Mouse (Mus musculus) CD4-positive helper T cell, adult 2 months (primary cell): ENCODE data around the gene Ppl.

Experiments
- DNase-seq: peaks from one replicate; pipeline ENCODE4 v3.0.0-alpha.2; 2012; ENCODE audit warnings: low read depth, missing footprints, low spot score

Gene Ppl

DNA sequence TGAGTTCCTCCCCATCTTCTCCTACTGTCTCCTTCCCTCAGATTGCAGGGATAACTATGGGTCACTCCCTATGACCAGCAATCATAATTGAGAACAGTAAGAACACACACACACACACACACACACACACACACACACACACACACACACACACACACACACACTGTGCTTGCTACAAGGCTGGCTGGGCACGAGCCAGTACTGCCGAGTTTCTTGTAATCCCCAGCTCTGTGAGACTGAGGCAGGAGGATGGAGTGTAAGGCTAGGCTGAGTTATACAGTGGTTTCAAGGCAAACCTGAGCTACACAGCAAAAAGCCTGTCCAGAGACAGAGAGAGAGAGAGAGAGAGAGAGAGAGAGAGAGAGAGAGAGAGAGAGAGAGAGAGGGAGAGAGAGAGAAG is 2.0 kb downstream of the Ppl start:
- DNase-seq, result no peak

DNA sequence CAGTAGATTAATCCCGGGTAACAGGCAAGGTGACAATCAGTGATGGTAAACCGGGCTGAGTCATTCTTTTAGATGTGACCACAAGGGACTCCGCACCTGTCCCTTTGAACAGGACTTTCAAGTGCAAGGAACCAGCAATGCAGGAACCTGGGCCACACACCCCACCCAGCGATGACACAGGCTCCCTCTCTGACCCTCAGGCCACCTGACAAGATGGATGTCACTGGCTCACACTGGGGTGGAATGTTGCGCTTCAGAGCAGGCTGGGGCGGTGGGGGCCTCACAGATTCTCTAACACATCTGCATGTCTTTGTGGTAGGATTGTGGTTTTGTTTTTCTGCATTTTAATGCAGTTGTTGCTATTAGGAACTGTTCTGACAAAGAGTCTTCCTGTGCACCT is 8.7 kb downstream of the Ppl start:
- DNase-seq, result no peak

DNA sequence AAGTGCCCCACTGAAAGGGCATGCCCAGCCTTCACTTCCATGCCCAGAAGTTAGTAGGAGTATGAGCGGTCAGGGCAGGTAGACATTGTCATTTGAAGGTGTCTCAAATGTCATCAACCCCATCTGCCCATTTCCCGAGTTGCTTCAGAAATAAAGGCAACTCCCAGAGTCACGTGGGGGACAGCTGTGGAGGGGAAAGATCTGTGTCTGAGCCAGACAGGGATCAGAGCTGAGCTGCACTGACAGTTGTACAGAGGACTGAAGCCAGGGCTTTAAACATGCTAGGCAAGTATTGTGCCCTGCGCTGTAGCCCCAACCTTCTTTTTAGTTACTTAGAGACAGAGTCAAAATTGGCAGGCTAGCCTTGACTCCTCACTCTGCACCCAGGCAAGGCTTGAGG is 12.4 kb downstream of the Ppl start:
- DNase-seq, result no peak

DNA sequence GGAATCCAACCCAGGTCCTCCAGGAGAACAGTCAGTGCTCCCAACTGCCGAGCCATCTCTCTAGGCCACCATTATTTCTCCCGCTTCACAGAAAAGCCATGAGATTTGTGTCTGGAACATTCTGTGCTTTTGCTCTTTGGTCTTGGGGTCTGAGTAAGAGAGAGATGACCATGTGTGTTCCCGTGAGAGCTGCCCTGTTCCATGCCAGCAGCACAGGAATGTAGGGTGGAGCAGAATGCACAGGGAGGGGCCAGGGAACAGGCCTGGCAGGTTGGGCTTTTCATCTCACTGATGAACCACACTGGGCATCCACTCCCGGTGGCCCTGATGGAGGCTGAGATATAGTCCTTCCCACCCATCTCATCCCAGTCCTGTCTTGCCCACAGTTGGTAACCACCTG is 12.8 kb downstream of the Ppl start:
- DNase-seq, result no peak

DNA sequence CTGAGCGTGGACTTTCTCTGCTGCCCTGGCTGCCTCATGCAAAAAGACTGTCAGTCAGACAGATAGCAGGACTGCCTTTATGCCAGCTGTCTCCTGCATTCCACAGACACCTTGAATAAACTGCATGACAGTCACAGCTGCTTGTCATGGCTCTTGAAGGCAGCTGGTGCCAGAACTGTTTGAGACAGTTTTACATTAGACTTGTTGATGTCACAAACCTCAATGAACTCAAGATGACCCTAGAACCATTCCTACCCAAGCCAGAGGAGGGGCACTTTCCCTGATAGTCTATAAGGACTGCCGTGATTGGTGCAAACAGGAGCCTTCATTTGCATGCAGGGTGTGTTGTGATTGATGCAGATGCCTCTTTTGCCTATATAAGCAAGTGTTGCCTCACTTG is 18.6 kb downstream of the Ppl start:
- DNase-seq, result no peak

DNA sequence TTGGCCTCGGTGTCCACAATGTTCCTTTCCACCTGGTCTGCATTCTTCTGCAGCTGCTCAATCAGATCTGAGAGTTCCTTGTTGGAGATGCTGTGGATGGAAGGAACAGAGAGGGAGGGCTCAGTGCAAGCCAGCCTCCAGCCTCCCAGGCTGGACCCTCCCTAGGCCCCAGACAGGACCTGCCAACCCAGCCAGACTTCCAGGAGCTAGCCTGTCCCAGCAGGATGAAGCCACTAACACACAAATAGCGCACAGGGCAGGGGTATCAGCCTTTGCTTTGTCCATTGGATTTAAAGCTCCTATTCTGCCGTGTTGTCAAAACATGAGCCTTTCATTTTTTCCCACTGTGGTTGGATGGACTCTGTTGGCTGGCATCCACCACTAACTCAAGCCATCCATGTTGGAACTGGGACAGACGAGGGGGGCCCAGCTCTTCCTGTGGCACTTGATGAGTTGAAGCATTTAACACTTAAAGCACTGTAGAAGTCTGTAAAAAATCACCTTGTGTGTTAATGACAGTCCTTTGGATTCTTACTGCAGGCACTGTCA is 19.1 kb downstream of the Ppl start:
- no peak for DNase-seq

DNA sequence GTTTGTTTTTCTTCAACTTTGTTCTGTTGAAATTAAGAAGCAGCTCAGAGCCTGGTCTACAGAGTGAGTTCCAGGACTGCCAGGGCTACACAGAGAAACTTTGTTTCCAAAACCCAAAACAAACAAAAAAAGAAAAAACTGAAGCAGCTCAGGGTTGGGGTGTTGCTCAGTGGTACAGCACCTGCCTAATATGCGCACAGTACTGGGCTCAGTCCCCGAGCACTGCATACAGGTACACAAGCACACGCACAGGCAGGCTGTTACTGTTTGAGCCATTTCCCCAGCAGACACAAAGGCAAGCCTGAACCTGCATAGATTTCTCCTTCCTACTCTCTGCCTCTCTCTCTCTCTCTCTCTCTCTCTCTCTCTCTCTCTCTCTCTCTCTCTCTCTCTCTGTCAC is 21.2 kb downstream of the Ppl start:
- DNase-seq, result no peak

DNA sequence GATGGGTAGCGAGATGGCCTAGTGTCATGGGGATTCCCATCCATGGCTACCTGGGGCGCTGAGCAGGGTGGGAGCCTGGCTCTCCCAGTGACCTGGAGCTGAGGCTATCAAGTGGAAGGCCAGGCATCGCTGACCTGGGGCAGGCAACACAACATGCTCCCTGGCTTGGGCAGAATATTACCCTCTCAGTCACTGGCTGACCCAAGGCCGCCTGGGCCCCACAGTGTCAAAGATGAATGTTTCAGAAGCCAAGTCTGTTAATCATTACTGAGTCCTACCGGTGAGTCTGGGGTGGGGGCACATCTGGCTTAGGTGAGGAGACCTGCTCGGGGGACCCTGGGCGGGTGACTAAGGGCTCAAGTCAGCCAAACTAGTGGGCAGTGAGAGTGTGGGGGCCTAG is 22.3 kb downstream of the Ppl start:
- no peak for DNase-seq

DNA sequence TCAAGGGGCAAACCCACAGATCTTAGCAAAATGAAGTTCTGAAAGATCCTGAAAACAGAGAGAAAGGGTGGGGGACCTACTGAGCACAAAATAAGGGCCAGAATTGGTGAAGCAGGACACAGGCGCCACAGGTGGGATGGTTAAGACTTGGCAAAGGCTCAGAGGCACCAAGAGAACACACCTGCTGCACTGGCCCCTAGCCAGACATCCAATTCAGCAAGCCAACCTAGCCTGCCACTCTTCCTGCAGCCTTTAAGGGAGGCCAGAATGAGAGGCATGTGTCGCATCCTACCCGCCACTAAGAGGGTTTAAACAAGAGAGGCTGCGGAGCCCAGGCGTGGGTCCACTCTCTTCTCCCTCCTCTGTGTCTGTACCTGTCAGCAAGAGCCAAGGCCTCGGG is 31.2 kb downstream of the Ppl start:
- no peak for DNase-seq

DNA sequence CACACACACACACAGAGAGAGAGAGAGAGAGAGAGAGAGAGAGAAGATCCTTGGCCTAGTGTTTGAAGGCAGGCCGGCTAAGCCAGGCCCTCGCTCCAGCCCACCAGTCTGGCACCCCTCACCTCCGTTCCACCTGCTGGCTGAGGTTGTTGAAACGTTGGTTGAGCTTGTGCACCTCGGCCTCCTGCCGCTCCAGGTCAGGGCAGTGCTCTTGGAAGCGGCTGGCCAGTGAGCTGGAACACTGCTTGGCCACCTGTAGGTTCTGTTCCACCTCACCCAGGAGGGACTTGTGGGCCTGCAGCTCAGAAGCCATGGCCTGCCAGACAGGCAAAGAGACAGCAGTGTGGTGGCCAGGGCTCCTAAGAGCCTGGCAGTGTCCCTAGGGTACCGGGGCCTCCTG is 35.7 kb downstream of the Ppl start:
- DNase-seq, result no peak

DNA sequence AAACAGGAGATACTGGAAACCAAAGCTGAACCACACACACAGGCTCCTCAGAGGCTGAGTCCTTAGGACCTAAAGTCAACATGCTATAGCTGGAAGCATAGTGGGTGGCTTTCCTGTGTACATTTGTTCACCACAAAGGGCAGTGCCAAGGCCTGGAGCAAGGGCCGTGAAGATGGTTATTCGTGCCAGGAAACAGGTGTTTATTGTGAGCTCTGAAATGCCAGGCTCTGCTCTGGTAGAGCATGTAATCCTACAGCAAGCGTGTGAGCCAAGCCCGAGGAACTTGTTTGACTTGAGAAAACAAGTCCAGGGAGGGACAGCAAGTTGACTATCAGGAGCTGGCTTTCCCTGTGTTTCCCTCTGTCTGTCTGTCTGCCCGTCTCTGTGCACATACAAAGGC is 38.9 kb downstream of the Ppl start:
- DNase-seq, result no peak

DNA sequence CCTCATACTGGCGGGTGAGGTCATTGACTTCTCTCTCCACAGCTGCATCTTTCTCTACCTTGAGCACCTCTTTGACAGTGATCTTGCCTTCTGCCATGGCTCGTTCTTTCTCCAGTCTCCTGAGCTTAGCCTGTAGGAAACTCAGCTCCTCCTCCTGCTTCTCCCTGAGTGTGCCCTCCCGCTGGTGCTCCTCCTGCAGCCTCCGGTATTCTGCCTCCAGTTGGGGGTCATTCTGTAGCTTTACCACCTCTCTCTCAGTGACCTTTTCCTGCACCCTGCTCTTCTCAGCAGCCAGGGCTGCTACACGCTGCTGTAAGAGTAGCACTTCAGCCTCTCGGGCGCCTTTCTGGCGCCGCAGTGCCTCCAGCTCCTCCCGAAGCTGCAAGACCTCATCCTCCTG is 43.2 kb downstream of the Ppl start:
- no peak for DNase-seq

DNA sequence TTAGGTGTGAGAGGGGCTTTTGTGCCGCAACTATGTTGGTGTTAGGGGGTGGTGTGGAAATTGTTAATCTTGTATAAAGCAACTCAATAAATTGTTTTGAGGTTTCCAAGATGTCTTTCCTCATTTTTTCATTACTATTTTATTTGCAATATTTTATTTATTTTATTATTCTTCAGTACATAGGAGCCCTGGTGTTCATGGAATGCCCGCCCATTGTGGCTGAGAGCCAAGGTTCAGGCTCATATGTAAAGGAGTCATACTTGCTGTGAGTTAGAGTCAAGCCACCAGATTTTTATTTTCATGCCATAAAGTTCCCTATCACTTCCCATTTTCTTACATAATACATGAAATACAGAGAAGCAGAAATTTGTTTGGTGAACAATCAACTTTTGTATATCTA is 46.0 kb downstream of the Ppl start:
- no peak for DNase-seq

DNA sequence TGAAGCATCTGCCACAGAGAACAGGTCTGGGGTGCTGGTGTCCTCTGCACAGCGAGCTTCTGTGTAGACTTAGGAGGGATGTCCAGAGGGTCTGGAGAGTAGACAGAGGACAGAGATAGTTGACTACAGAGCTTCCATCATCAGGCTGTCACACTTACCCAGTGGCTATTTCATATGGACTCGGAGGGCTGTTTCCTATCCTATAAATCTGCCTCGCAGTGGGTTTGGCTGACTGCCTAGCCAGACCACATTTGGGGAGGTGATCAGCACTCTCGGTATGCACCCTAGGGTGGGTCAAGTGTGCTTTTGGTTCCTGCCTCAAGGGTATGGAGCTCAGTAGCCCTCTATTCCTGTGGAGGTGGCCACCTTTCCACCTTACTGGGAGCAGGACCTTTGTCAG is 47.0 kb downstream of the Ppl start:
- DNase-seq, result no peak

DNA sequence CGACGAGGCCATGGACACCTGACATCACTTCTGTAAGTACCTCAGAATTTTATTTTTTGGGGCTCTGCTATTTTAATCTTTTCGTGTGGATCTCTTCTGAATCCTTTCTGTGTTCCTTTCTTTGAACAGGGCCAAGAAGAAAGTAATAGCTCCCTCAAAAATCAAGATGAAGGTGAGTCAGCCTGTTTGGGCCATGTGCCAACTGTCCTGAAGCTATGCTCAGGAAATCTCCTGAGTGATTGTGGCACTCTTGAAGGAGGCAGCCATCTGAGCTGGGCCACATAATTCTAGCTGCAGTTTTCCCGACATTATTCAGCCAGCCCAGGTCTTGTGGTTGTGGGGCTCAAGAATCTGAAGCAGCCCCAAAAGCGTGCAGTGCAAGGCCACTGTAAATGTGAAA is 57.9 kb downstream of the Ppl start:
- no peak for DNase-seq

DNA sequence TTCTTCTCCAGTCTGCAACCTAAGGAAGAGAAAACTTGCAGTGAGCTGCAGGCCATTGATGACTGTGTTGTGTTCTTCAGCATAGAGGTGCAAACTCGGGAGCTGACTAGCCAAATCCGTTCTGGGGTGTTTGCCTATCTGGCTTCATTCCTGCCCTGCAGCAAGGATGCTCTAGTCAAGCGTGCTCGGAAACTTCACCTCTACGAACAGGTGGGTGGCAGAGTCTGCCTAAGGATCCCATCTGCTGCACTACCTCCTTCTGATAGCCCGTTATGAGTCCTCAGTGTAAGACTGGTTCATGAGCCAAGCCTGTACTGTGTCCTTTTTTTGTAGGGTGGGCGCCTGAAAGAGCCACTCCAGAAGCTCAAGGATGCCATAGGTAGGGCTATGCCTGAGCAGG is 60.2 kb downstream of the Ppl start:
- DNase-seq, result no peak

DNA sequence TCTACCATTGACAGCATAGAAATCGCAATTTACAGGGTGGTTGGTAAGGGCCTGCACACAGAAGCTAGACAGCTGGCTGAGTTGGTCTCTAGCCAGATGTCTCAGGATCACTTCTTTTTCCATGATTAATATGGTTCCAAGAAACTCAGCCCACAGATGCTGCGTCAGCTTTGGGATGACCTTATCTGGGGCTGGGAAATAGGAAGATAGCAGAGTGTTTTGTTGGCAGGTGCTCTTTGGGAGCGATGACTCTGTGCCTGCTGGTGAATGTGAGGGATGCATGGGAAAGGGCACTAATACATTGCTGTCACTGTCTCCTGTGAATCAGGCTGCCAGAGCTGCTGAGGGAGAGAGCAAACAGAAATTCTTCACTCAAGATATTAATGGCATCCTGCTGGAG is 61.9 kb downstream of the Ppl start:
- DNase-seq, result no peak

DNA sequence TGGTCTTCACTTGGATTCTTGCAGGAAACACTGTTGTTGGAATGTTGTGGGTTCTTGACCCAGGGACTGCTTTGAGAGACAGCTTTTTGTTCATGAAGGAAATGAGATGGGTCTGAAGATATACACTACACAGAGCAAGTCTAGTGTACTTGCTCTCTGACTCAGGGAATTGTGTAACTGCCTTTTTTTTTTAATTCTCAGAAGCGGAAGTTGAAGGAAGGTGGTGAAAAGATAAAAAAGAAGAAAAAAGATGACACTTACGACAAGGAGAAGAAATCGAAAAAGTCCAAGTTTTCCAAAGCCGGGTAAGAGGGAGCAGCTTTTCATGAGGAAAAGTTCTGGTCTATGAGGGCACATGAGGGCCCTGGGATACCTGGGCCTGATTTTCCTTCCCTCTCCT is 68.7 kb downstream of the Ppl start:
- no peak for DNase-seq

DNA sequence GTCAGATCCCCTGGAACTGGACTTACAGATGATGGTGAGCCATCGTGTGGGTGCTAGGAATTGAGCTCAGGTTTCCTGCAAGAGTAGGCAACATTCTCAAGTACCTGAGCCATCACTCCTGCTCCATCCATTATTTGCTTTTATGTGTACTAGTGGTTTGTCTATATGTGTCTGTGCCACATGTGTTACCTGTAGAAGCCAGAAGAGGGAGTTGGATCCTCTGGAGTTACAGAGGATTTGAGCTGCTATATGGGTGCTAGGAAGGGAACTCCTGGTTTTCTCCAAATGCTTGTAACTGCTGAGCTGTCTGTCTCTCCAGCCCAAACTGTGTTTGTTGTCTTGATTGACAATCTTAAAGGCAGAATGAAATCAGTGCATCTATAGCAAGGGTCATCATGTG is 74.1 kb downstream of the Ppl start:
- peak; percentile 12 for DNase-seq

DNA sequence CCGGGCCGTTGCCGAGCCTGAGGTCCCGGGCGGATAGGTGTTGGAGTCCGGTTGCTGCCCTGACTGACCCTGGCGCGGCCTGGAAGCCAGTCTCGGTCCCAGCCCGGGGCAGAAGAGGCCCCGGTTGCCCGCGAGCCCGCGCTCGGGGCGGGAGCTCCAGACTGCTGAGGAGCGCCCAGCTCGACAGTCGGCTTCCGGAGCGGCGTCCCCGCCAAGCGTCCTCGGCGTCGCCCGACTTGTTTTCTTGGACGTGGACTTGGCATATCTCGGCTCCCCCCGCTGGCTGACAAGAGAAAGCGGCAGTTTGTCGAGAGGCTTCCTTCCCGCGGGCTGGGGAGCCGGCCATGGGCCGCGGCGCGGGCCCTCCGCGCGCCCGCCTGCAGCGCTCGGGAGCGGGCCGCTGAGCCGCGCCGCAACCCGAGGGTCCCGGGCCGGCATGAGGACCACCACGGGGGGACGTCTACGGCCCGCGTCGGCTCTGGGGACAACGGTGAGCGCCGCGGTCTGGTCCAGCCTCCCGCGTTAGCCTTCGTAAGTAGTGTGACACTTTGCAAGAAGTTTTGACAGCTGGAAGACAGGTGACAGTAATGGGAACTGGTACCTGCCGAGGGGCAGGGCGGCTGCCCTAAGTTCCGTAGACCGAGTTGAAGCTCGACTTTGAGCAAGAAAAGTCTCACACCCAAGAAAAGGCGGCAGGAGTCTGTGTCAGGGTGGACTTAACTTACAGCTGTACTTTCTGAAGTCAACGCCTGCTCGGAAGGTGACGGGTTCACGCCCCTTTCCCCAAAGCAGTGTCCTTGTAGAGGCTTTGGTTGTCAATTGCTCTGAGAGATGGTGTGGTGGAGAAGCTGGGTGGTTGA is 81.7 kb downstream of the Ppl start:
- peak; percentile 89 for DNase-seq

DNA sequence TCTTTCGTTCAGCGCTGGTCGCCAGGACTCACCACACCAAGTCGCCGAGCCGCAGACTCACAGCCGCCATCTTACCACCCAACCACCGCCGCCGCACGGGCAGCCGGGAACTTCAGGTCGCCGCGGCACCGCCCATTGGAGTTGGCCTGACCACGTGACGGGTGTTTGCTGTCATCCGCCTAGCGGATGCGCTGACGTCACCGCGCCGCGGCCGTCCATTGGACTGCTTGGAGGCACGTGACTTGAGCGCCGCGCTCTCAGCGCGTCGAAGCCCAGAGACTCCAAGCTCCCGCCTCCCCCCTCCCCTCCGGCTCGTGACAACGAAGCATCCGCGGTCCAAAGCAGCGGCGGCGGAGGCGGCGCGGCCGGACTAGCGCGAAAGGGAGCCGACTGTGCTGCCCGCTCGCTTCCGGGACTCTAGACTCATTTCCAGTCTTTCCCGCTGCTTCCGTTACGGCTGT is 82.4 kb downstream of the Ppl start, which contains the start of the genes Glyr1 and Ubn1:
Gene Glyr1 (minus strand): TSS at position 90 of the 461 bp plus-strand sequence.
Gene Ubn1 (plus strand): TSS at position 284 of the 461 bp plus-strand sequence.
- peak; percentile 100 for DNase-seq

DNA sequence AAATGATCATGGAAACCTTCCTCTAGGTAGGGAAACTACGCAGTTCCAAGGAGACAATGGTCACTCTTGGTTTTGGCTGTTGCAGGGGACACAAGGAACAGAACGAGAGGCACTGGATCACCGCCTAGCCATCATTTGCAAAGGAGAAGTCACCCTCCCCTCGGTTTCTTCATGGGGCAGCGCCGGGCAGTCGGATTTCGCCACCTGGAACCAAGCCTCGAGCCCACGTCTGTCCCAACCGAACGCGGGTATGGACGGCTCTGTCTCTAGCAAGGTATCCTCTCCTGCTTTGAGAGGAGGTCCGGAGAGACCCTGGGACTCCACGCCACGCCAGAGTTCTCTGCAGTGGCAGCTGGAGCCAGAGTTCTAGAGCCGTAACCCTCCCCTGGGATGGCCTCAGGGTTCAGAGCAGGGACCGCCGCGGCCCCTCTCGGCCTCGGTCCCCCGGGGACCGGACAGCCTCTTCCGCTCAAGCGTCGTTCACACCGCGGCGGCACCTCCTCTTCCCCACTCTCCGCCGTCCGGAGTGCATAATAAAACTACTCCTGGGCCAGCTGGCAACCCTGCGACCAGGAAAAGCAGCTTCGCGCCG is 82.9 kb downstream of the Ppl start:
- DNase-seq, result peak; percentile 29

DNA sequence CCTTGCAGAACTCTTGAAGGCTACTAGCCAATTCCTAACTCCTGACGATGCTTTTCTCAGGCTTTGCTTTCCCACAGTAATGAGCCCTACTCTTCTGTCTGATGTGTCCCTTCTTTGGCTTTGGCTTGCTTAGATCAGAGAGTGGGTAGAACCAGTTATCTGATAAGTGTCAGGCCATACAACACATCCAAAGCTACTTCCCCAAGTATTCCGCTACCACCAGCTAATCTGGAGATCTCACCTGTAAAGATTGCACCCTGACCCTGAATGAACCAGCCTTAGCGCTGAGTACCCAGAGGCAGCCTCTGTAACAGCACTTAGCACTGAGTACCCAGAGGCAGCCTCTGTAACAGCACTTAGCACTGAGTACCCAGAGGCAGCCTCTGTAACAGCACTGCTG is 86.9 kb downstream of the Ppl start:
- DNase-seq, result no peak
